Mouse (Mus musculus): Measurements from ENCODE around the gene Gskip. TPM values are rescaled to one million over a fixed set of nuclear protein-coding genes. Genes with fewer than 3 reads are reported as not detected.

Gene Gskip
- total and polyA plus RNA-seq, 3 experiments = 12.3 to 21.9 (median 13.3) TPM

DNA sequence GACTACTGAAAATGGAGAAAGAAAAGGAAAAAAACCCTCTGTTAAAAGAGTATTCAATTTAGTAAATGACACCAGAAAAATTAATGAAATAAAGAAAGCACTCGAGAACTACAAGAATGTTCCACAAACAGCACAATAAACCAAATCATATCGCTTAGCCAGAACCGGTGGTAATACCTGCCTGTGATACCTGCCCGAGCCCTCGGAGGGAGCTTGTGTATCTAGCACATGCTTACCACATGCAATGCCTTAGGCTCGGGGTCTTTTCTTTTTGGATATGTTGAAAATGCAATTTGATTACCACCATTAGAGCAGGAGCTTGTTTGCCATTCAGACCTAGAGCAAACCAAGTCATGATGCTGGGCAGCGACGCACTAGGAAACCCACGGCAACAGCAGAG lies 48.1 kb upstream of the Gskip start:
- peaks cover 75 to 98% of the 10 kb centered on the region in 2 experiments for H3K36me3 ChIP-seq (replicated peaks in 1 of 2; ENCODE audit: control insufficient read depth in 1 of 2, insufficient read depth in 1 of 2, low read length in 1 of 2)
- H3K79me2 ChIP-seq (replicated peaks; ENCODE audit: control insufficient read depth, extremely low read depth, insufficient read depth, poor library complexity, severe bottlenecking) = no peaks in the 10 kb centered on the region

GRCm38 (mm10) chr12:105637554-105637953 lies 47.1 kb upstream of the Gskip start:
- Histone ChIP-seq H3K4me2 (ENCODE audit: insufficient read depth, low read depth, poor library complexity, severe bottlenecking) (no peak overlapping the region), H3K9me3 (replicated peaks; ENCODE audit: low read length) (peaks cover 2% of the 10 kb centered on the region), H3K4me3 (replicated peaks in 1 of 3; ENCODE audit: low read depth in 2 of 3, low read length in 2 of 3, poor library complexity in 1 of 3) (no peak overlapping the region), H3K27ac (ENCODE audit: insufficient read depth, low read depth) (no peak overlapping the region), H3K36me3 (replicated peaks in 1 of 2; ENCODE audit: control insufficient read depth in 1 of 2, insufficient read depth in 1 of 2, low read length in 1 of 2) (peaks cover 78 to 98% of the 10 kb centered on the region in 2 experiments), H3K27me3 (replicated peaks) (no peaks in the 10 kb centered on the region), H3K9ac (ENCODE audit: insufficient read depth, low read depth) (no peak overlapping the region), H3K79me2 (replicated peaks; ENCODE audit: control insufficient read depth, extremely low read depth, insufficient read depth, poor library complexity, severe bottlenecking) (no peaks in the 10 kb centered on the region), H3K4me1 (ENCODE audit: control insufficient read depth in 1 of 2, insufficient read depth in 2 of 2) (no peaks in the 10 kb centered on the region)
- TF ChIP-seq ZC3H11A (IDR thresholded peaks at IDR 0.05; ENCODE audit: low read depth, low read length) = no peak
- peak in 1 of 2 experiments; percentile 25; a peak in 3 of 4 replicates for TF ChIP-seq CTCF (conservative IDR thresholded peaks at IDR 0.05 in 1 of 2, IDR thresholded peaks at IDR 0.05 in 1 of 2; ENCODE audit: low read depth in 2 of 2, low read length in 2 of 2)
- in situ Hi-C loops (cut with MboI; ENCODE audit: low pct_ligation_motif_present, low pct_unique_long_range_greater_than_20kb, low sequenced_read_pairs) (no loop called here), dilution Hi-C loops (cut with MboI; ENCODE audit: extremely low pct_ligation_motif_present, extremely low pct_unique_long_range_greater_than_20kb, low sequenced_read_pairs) (no loop called here)
- DNase-seq (ENCODE audit: extremely low read depth) = peak; percentile 3

More for the DNA sequence above, 48.1 kb upstream of the Gskip start:
- in situ Hi-C loops (cut with MboI; ENCODE audit: low pct_ligation_motif_present, low pct_unique_long_range_greater_than_20kb, low sequenced_read_pairs) (no loop called here), dilution Hi-C loops (cut with MboI; ENCODE audit: extremely low pct_ligation_motif_present, extremely low pct_unique_long_range_greater_than_20kb, low sequenced_read_pairs) (no loop called here)
- H3K4me3 ChIP-seq (replicated peaks in 1 of 3; ENCODE audit: low read depth in 2 of 3, low read length in 2 of 3, poor library complexity in 1 of 3) = no peak overlapping the region
- TF ChIP-seq IRF4 (IDR thresholded peaks at IDR 0.05; ENCODE audit: low read depth, low read length) (no peak), ETS1 (conservative IDR thresholded peaks at IDR 0.05; ENCODE audit: low read depth, low read length) (no peak), MYC (IDR thresholded peaks at IDR 0.05; ENCODE audit: low read depth, low read length) (no peak), RAD21 (IDR thresholded peaks at IDR 0.05; ENCODE audit: low read depth, low read length) (no peak), RCOR1 (conservative IDR thresholded peaks at IDR 0.05; ENCODE audit: low read depth, low read length) (no peak), HCFC1 (IDR thresholded peaks at IDR 0.05; ENCODE audit: low read depth, low read length) (no peak), TCF12 (IDR thresholded peaks at IDR 0.05; ENCODE audit: low read depth, low read length) (no peak), BHLHE40 (IDR thresholded peaks at IDR 0.05; ENCODE audit: low read depth, low read length) (no peak), NELFE (IDR thresholded peaks at IDR 0.05; ENCODE audit: low read depth, low read length) (no peak)
- H3K4me2 ChIP-seq (ENCODE audit: insufficient read depth, low read depth, poor library complexity, severe bottlenecking) = no peak overlapping the region
- no peaks in the 10 kb centered on the region for H3K4me1 ChIP-seq (ENCODE audit: control insufficient read depth in 1 of 2, insufficient read depth in 2 of 2)
- H3K27me3 ChIP-seq (replicated peaks) = no peaks in the 10 kb centered on the region
- no peak for DNase-seq (ENCODE audit: extremely low read depth)
- H3K9me3 ChIP-seq (replicated peaks; ENCODE audit: low read length) = peaks cover 2% of the 10 kb centered on the region
- H3K9ac ChIP-seq (ENCODE audit: insufficient read depth, low read depth) = no peak overlapping the region
- no peak overlapping the region for H3K27ac ChIP-seq (ENCODE audit: insufficient read depth, low read depth)

DNA sequence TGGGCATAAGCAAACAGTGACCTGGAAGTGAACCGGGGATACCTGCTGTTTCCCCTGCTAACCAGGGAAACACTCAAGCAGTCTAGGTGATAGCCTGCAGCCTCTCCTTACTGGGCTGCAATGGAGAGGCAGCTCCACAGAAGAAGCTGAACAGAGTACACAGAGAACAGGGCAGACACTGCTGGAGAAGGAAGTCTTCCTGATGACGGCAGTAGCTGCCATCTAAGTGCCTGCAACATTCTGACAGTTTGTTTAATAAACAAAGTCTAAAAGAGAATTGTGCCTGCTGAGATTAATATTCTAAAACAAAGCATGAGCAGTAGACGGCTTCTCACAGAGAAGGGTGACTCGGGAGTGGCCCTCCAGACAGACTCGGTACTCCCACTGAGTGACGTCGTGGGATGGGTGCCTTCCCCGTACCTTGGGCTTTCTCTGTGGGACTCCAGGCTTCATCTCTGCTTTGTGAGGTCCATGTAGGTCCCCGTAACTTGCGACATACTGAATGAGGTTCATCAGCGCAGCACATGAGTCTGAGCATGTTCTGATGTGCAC lies 41.8 kb upstream of the Gskip start:
- Histone ChIP-seq H3K79me2 (replicated peaks; ENCODE audit: control insufficient read depth, extremely low read depth, insufficient read depth, poor library complexity, severe bottlenecking) (no peaks in the 10 kb centered on the region), H3K4me3 (replicated peaks in 1 of 3; ENCODE audit: low read depth in 2 of 3, low read length in 2 of 3, poor library complexity in 1 of 3) (no peak overlapping the region), H3K27ac (ENCODE audit: insufficient read depth, low read depth) (no peak overlapping the region), H3K4me1 (ENCODE audit: control insufficient read depth in 1 of 2, insufficient read depth in 2 of 2) (no peaks in the 10 kb centered on the region), H3K27me3 (replicated peaks) (no peaks in the 10 kb centered on the region), H3K36me3 (replicated peaks in 1 of 2; ENCODE audit: control insufficient read depth in 1 of 2, insufficient read depth in 1 of 2, low read length in 1 of 2) (peaks cover 84 to 97% of the 10 kb centered on the region in 2 experiments), H3K9me3 (replicated peaks; ENCODE audit: low read length) (no peaks in the 10 kb centered on the region), H3K9ac (ENCODE audit: insufficient read depth, low read depth) (no peak overlapping the region), H3K4me2 (ENCODE audit: insufficient read depth, low read depth, poor library complexity, severe bottlenecking) (no peak overlapping the region)
- no peak for DNase-seq (ENCODE audit: extremely low read depth)
- TF ChIP-seq TBP (conservative IDR thresholded peaks at IDR 0.05; ENCODE audit: low read depth, low read length) = no peak
- TF ChIP-seq ZKSCAN1 (IDR thresholded peaks at IDR 0.05; ENCODE audit: borderline replicate concordance, low read depth, low read length) = no peak
- no peak for TF ChIP-seq MAFK (IDR thresholded peaks at IDR 0.05; ENCODE audit: insufficient replicate concordance, low read length)
- TF ChIP-seq KAT2A (IDR thresholded peaks at IDR 0.05; ENCODE audit: insufficient replicate concordance, low read length) = no peak
- TF ChIP-seq RCOR1 (conservative IDR thresholded peaks at IDR 0.05; ENCODE audit: low read depth, low read length) = no peak
- no peak for TF ChIP-seq JUND (conservative IDR thresholded peaks at IDR 0.05; ENCODE audit: low read depth, low read length)
- no peak for TF ChIP-seq ELF1 (IDR thresholded peaks at IDR 0.05; ENCODE audit: low read depth, low read length)
- TF ChIP-seq MAZ (IDR thresholded peaks at IDR 0.05; ENCODE audit: low read depth, low read length) = no peak
- in situ Hi-C loops (cut with MboI; ENCODE audit: low pct_ligation_motif_present, low pct_unique_long_range_greater_than_20kb, low sequenced_read_pairs) = no loop called here
- dilution Hi-C loops (cut with MboI; ENCODE audit: extremely low pct_ligation_motif_present, extremely low pct_unique_long_range_greater_than_20kb, low sequenced_read_pairs) = no loop called here
